Mouse (Mus musculus): ENCODE data around the gene Ttc9b.
A peak's percentile ranks its signal among the peaks of the same experiment; 100 is the strongest.

- TF ChIP-seq CTCF (IDR thresholded peaks at IDR 0.05; ENCODE audit: low read depth, low read length) (no peak), POLR2A (IDR thresholded peaks at IDR 0.05; ENCODE audit: insufficient read depth, low read length) (peak; percentile 68)
Measured at GRCm38 (mm10) chr7:27674522-27675221, 21.0 kb downstream of the Ttc9b start, which contains the start of gene Map3k10.
